Mouse (Mus musculus): ENCODE results near the gene Man1c1. TPM values are rescaled to one million over a fixed set of nuclear protein-coding genes. Genes with fewer than 3 reads are reported as not detected.

Man1c1 gene
- polyA plus RNA-seq, 1 experiment from 2014 or later: 4.7 TPM

- Histone ChIP-seq H3K9ac (replicated peaks) (no peak overlapping the region), H3K27me3 (replicated peaks) (no peaks in the 10 kb centered on the region), H3K4me2 (no peak overlapping the region), H3K27ac (replicated peaks) (no peak overlapping the region), H3K9me3 (replicated peaks) (no peaks in the 10 kb centered on the region), H3K4me3 (replicated peaks) (no peak overlapping the region), H3K4me1 (peaks cover 32% of the 10 kb centered on the region), H3K36me3 (peaks cover 37% of the 10 kb centered on the region)
- 85% methylated on average over 4 of the region's 4 CpGs for WGBS
- ATAC-seq (ENCODE audit: low FRiP score): no peak
Observed at GRCm38 (mm10) chr4:134532928-134533327, 171.2 kb downstream of the Man1c1 start.

GRCm38 (mm10) chr4:134526220-134526619 is 177.9 kb downstream of the Man1c1 start:
- H3K4me3 ChIP-seq (replicated peaks): no peak overlapping the region
- H3K27ac ChIP-seq (replicated peaks): no peak overlapping the region
- H3K9me3 ChIP-seq (replicated peaks): no peaks in the 10 kb centered on the region
- no peak overlapping the region for H3K4me2 ChIP-seq
- WGBS: 77% methylated on average over 5 of the region's 5 CpGs
- H3K4me1 ChIP-seq: peaks cover 5% of the 10 kb centered on the region; the same call in 1 of the 2 replicates
- H3K27me3 ChIP-seq (replicated peaks): no peaks in the 10 kb centered on the region
- H3K9ac ChIP-seq (replicated peaks): no peak overlapping the region
- peaks cover 65% of the 10 kb centered on the region for H3K36me3 ChIP-seq
- no peak for ATAC-seq (ENCODE audit: low FRiP score)

GRCm38 (mm10) chr4:134525806-134526205 is 178.3 kb downstream of the Man1c1 start:
- WGBS: 58% methylated on average over 5 of the region's 5 CpGs
- no peak for ATAC-seq (ENCODE audit: low FRiP score)
- Histone ChIP-seq H3K9ac (replicated peaks) (no peak overlapping the region), H3K9me3 (replicated peaks) (no peaks in the 10 kb centered on the region), H3K4me2 (no peak overlapping the region), H3K4me3 (replicated peaks) (no peak overlapping the region), H3K27me3 (replicated peaks) (no peaks in the 10 kb centered on the region), H3K4me1 (peaks cover 5% of the 10 kb centered on the region; the same call in 1 of the 2 replicates), H3K27ac (replicated peaks) (no peak overlapping the region), H3K36me3 (peaks cover 62% of the 10 kb centered on the region)

GRCm38 (mm10) chr4:134523447-134523846 is 180.6 kb downstream of the Man1c1 start:
- H3K9ac ChIP-seq (replicated peaks): no peak overlapping the region
- 95% methylated on average over 4 of the region's 4 CpGs for WGBS
- H3K4me1 ChIP-seq: peaks cover 5% of the 10 kb centered on the region; the same call in 1 of the 2 replicates

GRCm38 (mm10) chr4:134519281-134519680 is 184.8 kb downstream of the Man1c1 start:
- Histone ChIP-seq H3K27ac (replicated peaks) (no peak overlapping the region), H3K27me3 (replicated peaks) (no peaks in the 10 kb centered on the region), H3K4me2 (no peak overlapping the region), H3K36me3 (no peaks in the 10 kb centered on the region), H3K4me3 (replicated peaks) (no peak overlapping the region), H3K9ac (replicated peaks) (no peak overlapping the region), H3K4me1 (no peaks in the 10 kb centered on the region), H3K9me3 (replicated peaks) (no peaks in the 10 kb centered on the region)
- no peak for ATAC-seq (ENCODE audit: low FRiP score)

More at GRCm38 (mm10) chr4:134523447-134523846, 180.6 kb downstream of the Man1c1 start:
- Histone ChIP-seq H3K36me3 (peaks cover 39% of the 10 kb centered on the region), H3K4me2 (no peak overlapping the region), H3K27ac (replicated peaks) (no peak overlapping the region), H3K27me3 (replicated peaks) (no peaks in the 10 kb centered on the region), H3K4me3 (replicated peaks) (no peak overlapping the region), H3K9me3 (replicated peaks) (no peaks in the 10 kb centered on the region)
- no peak for ATAC-seq (ENCODE audit: low FRiP score)

GRCm38 (mm10) chr4:134518541-134518940 is 185.5 kb downstream of the Man1c1 start:
- no peak overlapping the region for H3K9ac ChIP-seq (replicated peaks)
- H3K4me3 ChIP-seq (replicated peaks): no peak overlapping the region
- no peak overlapping the region for H3K27ac ChIP-seq (replicated peaks)
- H3K27me3 ChIP-seq (replicated peaks): no peaks in the 10 kb centered on the region
- H3K36me3 ChIP-seq: no peaks in the 10 kb centered on the region
- H3K4me2 ChIP-seq: no peak overlapping the region
- ATAC-seq (ENCODE audit: low FRiP score): no peak
- H3K9me3 ChIP-seq (replicated peaks): no peaks in the 10 kb centered on the region
- H3K4me1 ChIP-seq: no peaks in the 10 kb centered on the region
- 92% methylated on average over 4 of the region's 4 CpGs for WGBS

- no peaks in the 10 kb centered on the region for H3K36me3 ChIP-seq
- no peak overlapping the region for H3K4me3 ChIP-seq (replicated peaks)
- 87% methylated on average over 10 of the region's 10 CpGs for WGBS
- H3K9me3 ChIP-seq (replicated peaks): no peaks in the 10 kb centered on the region
- H3K4me1 ChIP-seq: peaks cover 1% of the 10 kb centered on the region; the same call in 1 of the 2 replicates
- H3K27ac ChIP-seq (replicated peaks): no peak overlapping the region
- no peak overlapping the region for H3K9ac ChIP-seq (replicated peaks)
- no peaks in the 10 kb centered on the region for H3K27me3 ChIP-seq (replicated peaks)
- no peak overlapping the region for H3K4me2 ChIP-seq
- ATAC-seq (ENCODE audit: low FRiP score): no peak
Observed at GRCm38 (mm10) chr4:134517719-134518118, 186.4 kb downstream of the Man1c1 start.

- no peaks in the 10 kb centered on the region for H3K27me3 ChIP-seq (replicated peaks)
- H3K4me3 ChIP-seq (replicated peaks): no peak overlapping the region
- 80% methylated on average over 8 of the region's 8 CpGs for WGBS
- no peak overlapping the region for H3K4me2 ChIP-seq
- H3K9me3 ChIP-seq (replicated peaks): no peaks in the 10 kb centered on the region
- no peak for ATAC-seq (ENCODE audit: low FRiP score)
- peaks cover 5% of the 10 kb centered on the region; the same call in 1 of the 2 replicates for H3K4me1 ChIP-seq
- H3K27ac ChIP-seq (replicated peaks): no peak overlapping the region
- no peak overlapping the region for H3K9ac ChIP-seq (replicated peaks)
- H3K36me3 ChIP-seq: no peaks in the 10 kb centered on the region
Observed at GRCm38 (mm10) chr4:134516981-134517380, 187.1 kb downstream of the Man1c1 start.

GRCm38 (mm10) chr4:134515614-134516013 is 188.5 kb downstream of the Man1c1 start:
- Histone ChIP-seq H3K9ac (replicated peaks) (no peak overlapping the region), H3K9me3 (replicated peaks) (no peaks in the 10 kb centered on the region), H3K4me1 (peaks cover 13% of the 10 kb centered on the region), H3K27me3 (replicated peaks) (no peaks in the 10 kb centered on the region), H3K4me3 (replicated peaks) (no peak overlapping the region), H3K4me2 (no peak overlapping the region), H3K27ac (replicated peaks) (no peak overlapping the region), H3K36me3 (no peaks in the 10 kb centered on the region)
- ATAC-seq (ENCODE audit: low FRiP score): no peak
- WGBS: 88% methylated on average over 7 of the region's 7 CpGs

GRCm38 (mm10) chr4:134514309-134514930 is 189.7 kb downstream of the Man1c1 start:
- Histone ChIP-seq H3K4me1 (peaks cover 13% of the 10 kb centered on the region), H3K27ac (replicated peaks) (no peak overlapping the region), H3K9me3 (replicated peaks) (no peaks in the 10 kb centered on the region), H3K4me3 (replicated peaks) (no peak overlapping the region), H3K27me3 (replicated peaks) (no peaks in the 10 kb centered on the region), H3K36me3 (no peaks in the 10 kb centered on the region), H3K4me2 (no peak overlapping the region), H3K9ac (replicated peaks) (no peak overlapping the region)
- ATAC-seq (ENCODE audit: low FRiP score): no peak
- WGBS: 94% methylated on average over 11 of the region's 11 CpGs

GRCm38 (mm10) chr4:134512798-134513197 is 191.3 kb downstream of the Man1c1 start:
- no peak for ATAC-seq (ENCODE audit: low FRiP score)
- Histone ChIP-seq H3K36me3 (peaks cover 6% of the 10 kb centered on the region), H3K9ac (replicated peaks) (no peak overlapping the region), H3K27ac (replicated peaks) (no peak overlapping the region), H3K4me2 (peak overlapping the region; percentile 43), H3K4me1 (peaks cover 13% of the 10 kb centered on the region), H3K4me3 (replicated peaks) (no peak overlapping the region), H3K27me3 (replicated peaks) (no peaks in the 10 kb centered on the region), H3K9me3 (replicated peaks) (no peaks in the 10 kb centered on the region)
- WGBS: 15% methylated on average over 15 of the region's 15 CpGs

GRCm38 (mm10) chr4:134511730-134512129 is 192.4 kb downstream of the Man1c1 start:
- peaks cover 17% of the 10 kb centered on the region for H3K36me3 ChIP-seq
- no peak overlapping the region for H3K9ac ChIP-seq (replicated peaks)
- ATAC-seq (ENCODE audit: low FRiP score): no peak
- no peaks in the 10 kb centered on the region for H3K27me3 ChIP-seq (replicated peaks)
- peaks cover 13% of the 10 kb centered on the region for H3K4me1 ChIP-seq
- H3K4me2 ChIP-seq: peak overlapping the region; percentile 98
- no peaks in the 10 kb centered on the region for H3K9me3 ChIP-seq (replicated peaks)
- 77% methylated on average over 6 of the region's 6 CpGs for WGBS
- H3K27ac ChIP-seq (replicated peaks): no peak overlapping the region
- no peak overlapping the region for H3K4me3 ChIP-seq (replicated peaks)

Measured in neural tube, embryonic 15.5 days (tissue).